Mouse (Mus musculus) thymus, postnatal 0 days (tissue): Measurements from ENCODE around the gene Rita1. TPM values are rescaled to one million over a fixed set of nuclear protein-coding genes. Genes with fewer than 3 reads are reported as not detected.

Experiments
- DNase-seq: peaks from one replicate; pipeline ENCODE4 v3.0.0-alpha.2; 2015; ENCODE audit warnings: low spot score
- polyA plus RNA-seq: library from polyadenylated mRNA; unstranded; fragments of >200 nt; fragmentation: Nextera tagmentation; extraction: Ambion mirVana; gene quantifications from 2 replicates; pipeline ENCODE4 v1.2.1, GENCODE M21; 2015

The Rita1 gene
- polyA plus RNA-seq, 1 experiment from 2014 or later: 10.7 TPM

GRCm38 (mm10) chr5:120627515-120628300, 15.3 kb upstream of the Rita1 start:
- no peak for DNase-seq

- DNase-seq: peak; percentile 47
Observed at GRCm38 (mm10) chr5:120626399-120626798, 14.0 kb upstream of the Rita1 start.

- no peak for DNase-seq
Observed at GRCm38 (mm10) chr5:120624427-120624826, 12.0 kb upstream of the Rita1 start.

GRCm38 (mm10) chr5:120622198-120622851, 9.9 kb upstream of the Rita1 start:
- DNase-seq: no peak

- no peak for DNase-seq
Observed at GRCm38 (mm10) chr5:120621846-120622197, 9.4 kb upstream of the Rita1 start.

- DNase-seq: peak; percentile 93
Observed at GRCm38 (mm10) chr5:120621078-120621765, 8.8 kb upstream of the Rita1 start.

- peak; percentile 94 for DNase-seq
Observed at GRCm38 (mm10) chr5:120620375-120621077, 8.1 kb upstream of the Rita1 start.

- DNase-seq: peak; percentile 83
Observed at GRCm38 (mm10) chr5:120619201-120619600, 6.8 kb upstream of the Rita1 start.

GRCm38 (mm10) chr5:120618778-120619177, 6.4 kb upstream of the Rita1 start:
- DNase-seq: no peak

GRCm38 (mm10) chr5:120615903-120616302, 3.5 kb upstream of the Rita1 start:
- DNase-seq: peak; percentile 53

- DNase-seq: peak; percentile 100
Observed at GRCm38 (mm10) chr5:120612822-120613604, 624 bp upstream of the Rita1 start.

- no peak for DNase-seq
Observed at GRCm38 (mm10) chr5:120611416-120611815, 973 bp downstream of the Rita1 start.

GRCm38 (mm10) chr5:120610906-120611305, 1.5 kb downstream of the Rita1 start:
- DNase-seq: no peak

- DNase-seq: no peak
Observed at GRCm38 (mm10) chr5:120609246-120609775, 3.1 kb downstream of the Rita1 start.

- no peak for DNase-seq
Observed at GRCm38 (mm10) chr5:120607335-120607734, 5.1 kb downstream of the Rita1 start.

- no peak for DNase-seq
Observed at GRCm38 (mm10) chr5:120606590-120607200, 5.7 kb downstream of the Rita1 start.

GRCm38 (mm10) chr5:120605688-120606087, 6.7 kb downstream of the Rita1 start:
- DNase-seq: peak; percentile 88

GRCm38 (mm10) chr5:120605241-120605661, 7.1 kb downstream of the Rita1 start:
- no peak for DNase-seq

GRCm38 (mm10) chr5:120604839-120605238, 7.5 kb downstream of the Rita1 start:
- DNase-seq: peak; percentile 87

GRCm38 (mm10) chr5:120603515-120603914, 8.9 kb downstream of the Rita1 start:
- no peak for DNase-seq
